Mouse (Mus musculus): ENCODE data around the gene Slc17a2. TPM values are rescaled to one million over a fixed set of nuclear protein-coding genes. Genes with fewer than 3 reads are reported as not detected.

The Slc17a2 gene
- polyA plus RNA-seq, 1 experiment from 2014 or later = not detected

DNA sequence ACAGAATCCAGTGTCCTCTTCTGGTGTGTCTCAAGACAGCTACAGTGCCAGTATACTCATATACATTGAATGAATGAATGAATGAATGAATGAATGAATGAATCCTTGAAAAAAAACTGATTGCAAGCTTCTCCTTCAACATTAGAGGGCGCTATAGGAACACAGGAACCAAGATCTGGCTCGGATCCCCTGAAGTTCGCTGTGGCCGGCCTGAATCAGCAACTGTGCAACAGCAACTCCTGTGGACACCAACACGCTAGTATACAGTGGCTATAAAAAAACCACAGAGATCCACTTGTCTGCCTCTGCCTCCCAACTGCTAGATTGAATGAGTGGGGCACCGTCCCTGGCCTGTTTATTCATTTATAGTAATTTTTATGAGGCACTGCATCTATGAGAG lies 26.3 kb downstream of the Slc17a2 start:
- no peak overlapping the region for H3K9ac ChIP-seq (ENCODE audit: low read length)
- H3K4me1 ChIP-seq (ENCODE audit: control insufficient read depth, insufficient read depth, low read length) = no peaks in the 10 kb centered on the region
- no peaks in the 10 kb centered on the region for H3K36me3 ChIP-seq (ENCODE audit: control insufficient read depth, insufficient read depth)
- 0 out of 2 replicates have a peak, but pooled peaks cover 2% of the 10 kb centered on the region for H3K9me3 ChIP-seq (replicated peaks; ENCODE audit: control insufficient read depth, low read length)
- no peak overlapping the region for H3K4me2 ChIP-seq (ENCODE audit: low read depth, low read length)
- H3K4me3 ChIP-seq (ENCODE audit: low read length) = no peak overlapping the region
- no peaks in the 10 kb centered on the region for H3K27me3 ChIP-seq (ENCODE audit: control insufficient read depth, insufficient read depth, low read length)
- no peak overlapping the region for H3K27ac ChIP-seq (ENCODE audit: low read length)
- ATAC-seq (replicated peaks; ENCODE audit: extremely low read depth, insufficient read depth, low FRiP score) = no peak
- WGBS = 13% methylated on average over 6 of the region's 6 CpGs

DNA sequence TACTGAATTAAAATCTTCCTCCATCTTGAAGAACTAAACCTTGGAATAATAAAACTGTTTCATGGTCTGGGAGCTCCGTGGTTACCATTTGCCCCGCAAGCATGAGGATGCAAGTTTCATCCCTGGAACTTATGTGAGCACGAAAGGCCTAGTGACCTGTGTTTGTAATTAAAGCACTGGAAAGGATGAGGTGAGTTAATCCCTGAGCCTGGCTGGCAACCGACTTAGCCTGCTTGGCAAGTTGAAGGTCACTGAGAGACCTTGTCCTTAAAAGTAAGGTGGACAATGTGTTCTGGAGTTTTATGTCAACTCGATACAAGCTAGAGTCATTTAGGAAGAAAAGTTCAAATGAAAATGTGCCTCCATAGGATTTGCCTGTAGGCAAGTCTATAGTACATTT lies 28.0 kb downstream of the Slc17a2 start:
- H3K4me2 ChIP-seq (ENCODE audit: low read depth, low read length) = no peak overlapping the region
- 86% methylated on average over 5 of the region's 5 CpGs for WGBS
- no peaks in the 10 kb centered on the region for H3K27me3 ChIP-seq (ENCODE audit: control insufficient read depth, insufficient read depth, low read length)
- H3K4me1 ChIP-seq (ENCODE audit: control insufficient read depth, insufficient read depth, low read length) = no peaks in the 10 kb centered on the region
- no peak overlapping the region for H3K4me3 ChIP-seq (ENCODE audit: low read length)
- no peaks in the 10 kb centered on the region for H3K36me3 ChIP-seq (ENCODE audit: control insufficient read depth, insufficient read depth)
- no peak for ATAC-seq (replicated peaks; ENCODE audit: extremely low read depth, insufficient read depth, low FRiP score)
- H3K9ac ChIP-seq (ENCODE audit: low read length) = no peak overlapping the region
- H3K9me3 ChIP-seq (replicated peaks; ENCODE audit: control insufficient read depth, low read length) = 0 out of 2 replicates have a peak, but pooled peaks cover 2% of the 10 kb centered on the region
- H3K27ac ChIP-seq (ENCODE audit: low read length) = no peak overlapping the region

DNA sequence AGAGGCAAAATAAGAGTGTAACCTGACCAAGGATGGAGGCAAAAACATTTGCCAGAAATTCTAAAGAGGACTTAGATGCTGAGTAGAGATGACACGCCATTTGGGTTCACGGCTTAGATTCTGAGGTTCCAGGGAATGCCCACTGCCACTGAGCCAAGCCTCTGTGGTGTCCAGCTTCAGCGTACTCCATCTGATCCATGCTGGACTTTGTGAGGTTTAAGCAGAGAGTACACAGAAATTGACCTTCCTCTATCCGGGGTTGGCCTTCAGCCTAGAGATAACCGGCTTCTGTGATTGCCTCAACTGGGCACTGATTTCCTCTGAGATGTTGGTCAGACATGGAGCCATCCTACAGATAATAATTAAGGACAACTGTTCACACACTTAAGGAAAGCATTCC lies 29.8 kb downstream of the Slc17a2 start:
- WGBS = 83% methylated on average over 5 of the region's 5 CpGs
- no peaks in the 10 kb centered on the region for H3K27me3 ChIP-seq (ENCODE audit: control insufficient read depth, insufficient read depth, low read length)
- no peaks in the 10 kb centered on the region for H3K36me3 ChIP-seq (ENCODE audit: control insufficient read depth, insufficient read depth)
- ATAC-seq (replicated peaks; ENCODE audit: extremely low read depth, insufficient read depth, low FRiP score) = no peak
- no peaks in the 10 kb centered on the region for H3K4me1 ChIP-seq (ENCODE audit: control insufficient read depth, insufficient read depth, low read length)
- H3K27ac ChIP-seq (ENCODE audit: low read length) = no peak overlapping the region
- H3K4me2 ChIP-seq (ENCODE audit: low read depth, low read length) = no peak overlapping the region
- 0 out of 2 replicates have a peak, but pooled peaks cover 2% of the 10 kb centered on the region for H3K9me3 ChIP-seq (replicated peaks; ENCODE audit: control insufficient read depth, low read length)
- no peak overlapping the region for H3K4me3 ChIP-seq (ENCODE audit: low read length)
- H3K9ac ChIP-seq (ENCODE audit: low read length) = no peak overlapping the region

DNA sequence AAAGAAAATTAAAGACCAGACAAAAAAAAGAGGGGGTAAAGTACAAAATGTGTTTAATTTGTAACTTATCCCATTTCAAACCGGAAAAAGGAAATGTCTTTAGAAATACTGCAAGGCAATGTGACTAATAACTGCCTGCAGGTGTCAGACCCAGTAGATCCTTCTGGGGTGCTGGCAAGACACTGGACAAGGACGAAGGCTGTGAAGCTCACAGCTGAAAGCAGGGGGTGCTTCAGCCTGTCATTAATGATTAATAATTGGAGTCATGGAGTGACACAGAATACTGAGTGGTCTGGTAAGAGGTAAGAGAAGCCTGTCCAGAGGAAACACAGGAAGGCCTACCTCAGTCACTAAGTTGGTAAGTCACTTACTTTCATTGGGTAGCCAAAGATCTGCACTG lies 32.5 kb downstream of the Slc17a2 start, which contains the start of gene Slc17a3:
Gene Slc17a3 (plus strand): TSS at position 127 of the 400 bp plus-strand sequence.
- Histone ChIP-seq H3K4me2 (ENCODE audit: low read depth, low read length) (no peak within 1 kb of the TSS), H3K27ac (ENCODE audit: low read length) (no peak within 1 kb of the TSS), H3K27me3 (ENCODE audit: control insufficient read depth, insufficient read depth, low read length) (no peaks in the 10 kb centered on the region), H3K9me3 (replicated peaks; ENCODE audit: control insufficient read depth, low read length) (0 out of 2 replicates have a peak, but pooled peaks cover 2% of the 10 kb centered on the region), H3K4me1 (ENCODE audit: control insufficient read depth, insufficient read depth, low read length) (no peaks in the 10 kb centered on the region), H3K36me3 (ENCODE audit: control insufficient read depth, insufficient read depth) (no peaks in the 10 kb centered on the region), H3K9ac (ENCODE audit: low read length) (no peak within 1 kb of the TSS), H3K4me3 (ENCODE audit: low read length) (no peak within 1 kb of the TSS)
- 86% methylated on average over 2 of the region's 2 CpGs for WGBS
- no peak for ATAC-seq (replicated peaks; ENCODE audit: extremely low read depth, insufficient read depth, low FRiP score)

DNA sequence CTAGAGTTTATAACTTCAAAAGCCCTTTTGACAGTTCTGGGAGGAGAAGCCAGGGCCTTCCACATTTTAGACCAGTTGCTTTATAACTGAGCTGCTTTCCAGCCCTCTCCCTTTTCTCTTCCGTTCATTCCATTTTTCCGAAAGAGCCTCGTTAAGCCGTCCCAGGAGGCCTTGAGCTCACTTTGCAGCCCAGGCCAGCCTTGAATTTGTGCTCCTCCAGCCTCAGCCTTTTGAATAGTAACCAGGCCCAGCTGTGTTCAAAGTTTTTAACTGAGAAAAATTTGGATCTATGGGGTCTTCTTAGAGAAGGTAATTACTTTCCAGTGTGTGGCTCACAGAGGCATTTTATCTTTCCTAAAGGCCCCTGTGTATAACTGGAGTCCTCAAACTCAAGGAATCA lies 39.1 kb downstream of the Slc17a2 start:
- ATAC-seq (replicated peaks; ENCODE audit: extremely low read depth, insufficient read depth, low FRiP score) = no peak

DNA sequence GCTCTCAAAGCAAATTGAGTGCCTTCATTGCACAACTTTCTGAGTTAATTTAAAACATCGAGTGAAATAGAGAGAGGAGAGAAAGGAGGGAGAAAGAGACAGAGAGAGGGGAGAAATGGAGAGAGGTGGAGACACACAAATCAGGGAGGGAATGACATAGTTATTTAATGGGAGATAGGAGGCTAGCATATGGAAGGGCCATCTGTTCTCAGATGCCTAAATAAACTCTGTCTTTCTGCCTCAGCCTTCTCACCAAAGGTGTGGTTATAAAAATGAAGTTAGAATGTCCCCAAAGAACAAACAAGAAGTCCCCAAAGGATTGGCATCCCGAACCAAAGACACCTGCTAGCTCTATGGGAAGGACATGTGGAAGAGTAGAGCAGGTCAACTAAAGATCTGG lies 42.5 kb downstream of the Slc17a2 start:
- Histone ChIP-seq H3K4me2 (ENCODE audit: low read depth, low read length) (no peak overlapping the region), H3K27ac (ENCODE audit: low read length) (no peak overlapping the region), H3K27me3 (ENCODE audit: control insufficient read depth, insufficient read depth, low read length) (no peaks in the 10 kb centered on the region), H3K4me1 (ENCODE audit: control insufficient read depth, insufficient read depth, low read length) (no peaks in the 10 kb centered on the region), H3K4me3 (ENCODE audit: low read length) (no peak overlapping the region), H3K36me3 (ENCODE audit: control insufficient read depth, insufficient read depth) (no peaks in the 10 kb centered on the region), H3K9ac (ENCODE audit: low read length) (no peak overlapping the region), H3K9me3 (replicated peaks; ENCODE audit: control insufficient read depth, low read length) (no peaks in the 10 kb centered on the region)
- 81% methylated on average over 2 of the region's 2 CpGs for WGBS
- ATAC-seq (replicated peaks; ENCODE audit: extremely low read depth, insufficient read depth, low FRiP score) = no peak

More for the DNA sequence above, 39.1 kb downstream of the Slc17a2 start:
- 71% methylated on average over 4 of the region's 4 CpGs for WGBS
- no peaks in the 10 kb centered on the region for H3K36me3 ChIP-seq (ENCODE audit: control insufficient read depth, insufficient read depth)
- H3K4me1 ChIP-seq (ENCODE audit: control insufficient read depth, insufficient read depth, low read length) = no peaks in the 10 kb centered on the region
- H3K9me3 ChIP-seq (replicated peaks; ENCODE audit: control insufficient read depth, low read length) = no peaks in the 10 kb centered on the region
- H3K27me3 ChIP-seq (ENCODE audit: control insufficient read depth, insufficient read depth, low read length) = no peaks in the 10 kb centered on the region
- no peak overlapping the region for H3K9ac ChIP-seq (ENCODE audit: low read length)
- no peak overlapping the region for H3K27ac ChIP-seq (ENCODE audit: low read length)
- H3K4me2 ChIP-seq (ENCODE audit: low read depth, low read length) = no peak overlapping the region
- no peak overlapping the region for H3K4me3 ChIP-seq (ENCODE audit: low read length)

DNA sequence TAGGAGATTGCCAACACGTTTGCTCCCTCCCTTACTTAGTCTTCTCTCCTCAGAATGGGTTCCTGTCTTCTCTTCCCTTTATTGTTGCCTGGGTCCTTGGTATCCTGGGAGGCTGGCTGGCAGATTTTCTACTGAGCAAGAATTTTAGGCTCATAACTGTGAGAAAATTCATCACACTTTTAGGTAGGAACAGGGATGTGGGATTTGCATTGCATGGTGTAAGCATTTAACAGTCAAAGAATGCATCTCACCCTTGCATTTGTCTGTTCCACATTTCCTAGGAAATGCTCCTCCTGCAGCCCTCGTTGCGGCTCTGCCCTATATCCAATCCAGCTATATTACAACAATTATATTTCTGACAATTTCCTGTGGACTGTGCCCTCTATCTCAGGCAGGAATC lies 49.6 kb downstream of the Slc17a2 start:
- Histone ChIP-seq H3K4me3 (ENCODE audit: low read length) (no peak overlapping the region), H3K36me3 (ENCODE audit: control insufficient read depth, insufficient read depth) (no peaks in the 10 kb centered on the region), H3K4me2 (ENCODE audit: low read depth, low read length) (no peak overlapping the region), H3K9me3 (replicated peaks; ENCODE audit: control insufficient read depth, low read length) (no peaks in the 10 kb centered on the region), H3K27me3 (ENCODE audit: control insufficient read depth, insufficient read depth, low read length) (no peaks in the 10 kb centered on the region), H3K9ac (ENCODE audit: low read length) (no peak overlapping the region), H3K27ac (ENCODE audit: low read length) (no peak overlapping the region), H3K4me1 (ENCODE audit: control insufficient read depth, insufficient read depth, low read length) (no peaks in the 10 kb centered on the region)
- WGBS = 61% methylated on average over 3 of the region's 3 CpGs
- no peak for ATAC-seq (replicated peaks; ENCODE audit: extremely low read depth, insufficient read depth, low FRiP score)

DNA sequence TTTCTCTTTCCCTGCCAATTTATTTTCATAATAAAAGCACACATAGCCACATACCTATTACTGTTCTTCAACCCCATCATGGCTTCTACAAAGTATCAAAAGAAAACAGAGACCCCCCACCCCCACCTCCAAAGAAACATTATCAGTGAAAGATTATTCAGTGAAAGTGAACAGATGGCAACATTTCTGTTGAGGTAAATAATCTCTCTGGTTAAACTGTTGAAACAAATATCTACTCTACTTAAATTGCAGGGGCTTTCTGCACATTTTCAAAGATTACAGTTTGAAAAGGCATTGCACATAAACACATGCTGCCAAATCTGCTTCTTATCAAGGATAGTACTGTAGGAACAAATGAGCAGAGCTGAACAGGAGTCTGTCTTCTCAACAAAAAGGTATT lies 55.0 kb downstream of the Slc17a2 start:
- H3K4me2 ChIP-seq (ENCODE audit: low read depth, low read length) = no peak overlapping the region
- no peak overlapping the region for H3K9ac ChIP-seq (ENCODE audit: low read length)
- no peaks in the 10 kb centered on the region for H3K4me1 ChIP-seq (ENCODE audit: control insufficient read depth, insufficient read depth, low read length)
- no peaks in the 10 kb centered on the region for H3K27me3 ChIP-seq (ENCODE audit: control insufficient read depth, insufficient read depth, low read length)
- no peak overlapping the region for H3K27ac ChIP-seq (ENCODE audit: low read length)
- no peak overlapping the region for H3K4me3 ChIP-seq (ENCODE audit: low read length)
- no peaks in the 10 kb centered on the region for H3K9me3 ChIP-seq (replicated peaks; ENCODE audit: control insufficient read depth, low read length)
- no peak for ATAC-seq (replicated peaks; ENCODE audit: extremely low read depth, insufficient read depth, low FRiP score)
- no peaks in the 10 kb centered on the region for H3K36me3 ChIP-seq (ENCODE audit: control insufficient read depth, insufficient read depth)

DNA sequence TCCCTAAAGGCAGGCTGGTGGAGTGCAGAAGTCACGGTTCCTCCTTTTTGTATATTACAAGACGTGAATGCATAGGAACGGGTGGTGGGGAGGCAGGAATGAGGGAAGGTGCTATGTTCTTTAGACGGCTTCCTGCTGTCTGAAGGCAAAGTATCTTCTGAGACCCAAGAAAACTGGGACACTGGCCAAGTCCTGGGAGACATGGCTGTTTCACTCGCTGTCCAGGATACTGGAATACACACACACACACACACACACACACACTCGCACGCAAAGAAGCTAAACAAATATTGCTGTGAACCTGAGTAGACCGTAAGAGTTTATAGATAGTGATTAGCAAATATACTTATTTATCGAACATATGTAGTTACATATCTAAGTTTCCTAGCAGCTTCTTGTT lies 57.9 kb downstream of the Slc17a2 start:
- H3K4me1 ChIP-seq (ENCODE audit: control insufficient read depth, insufficient read depth, low read length) = no peaks in the 10 kb centered on the region; the same call in 1 of the 2 replicates
- no peak for ATAC-seq (replicated peaks; ENCODE audit: extremely low read depth, insufficient read depth, low FRiP score)
- no peak overlapping the region for H3K27ac ChIP-seq (ENCODE audit: low read length)
- no peaks in the 10 kb centered on the region for H3K27me3 ChIP-seq (ENCODE audit: control insufficient read depth, insufficient read depth, low read length)
- H3K9me3 ChIP-seq (replicated peaks; ENCODE audit: control insufficient read depth, low read length) = no peaks in the 10 kb centered on the region
- H3K4me3 ChIP-seq (ENCODE audit: low read length) = no peak overlapping the region
- H3K36me3 ChIP-seq (ENCODE audit: control insufficient read depth, insufficient read depth) = no peaks in the 10 kb centered on the region
- H3K4me2 ChIP-seq (ENCODE audit: low read depth, low read length) = no peak overlapping the region
- H3K9ac ChIP-seq (ENCODE audit: low read length) = no peak overlapping the region
- WGBS = 51% methylated on average over 9 of the region's 9 CpGs
